Mouse (Mus musculus): ENCODE results near the gene Mapk7.
A peak's percentile ranks its signal among the peaks of the same experiment; 100 is the strongest.

Mapk7 gene

DNA sequence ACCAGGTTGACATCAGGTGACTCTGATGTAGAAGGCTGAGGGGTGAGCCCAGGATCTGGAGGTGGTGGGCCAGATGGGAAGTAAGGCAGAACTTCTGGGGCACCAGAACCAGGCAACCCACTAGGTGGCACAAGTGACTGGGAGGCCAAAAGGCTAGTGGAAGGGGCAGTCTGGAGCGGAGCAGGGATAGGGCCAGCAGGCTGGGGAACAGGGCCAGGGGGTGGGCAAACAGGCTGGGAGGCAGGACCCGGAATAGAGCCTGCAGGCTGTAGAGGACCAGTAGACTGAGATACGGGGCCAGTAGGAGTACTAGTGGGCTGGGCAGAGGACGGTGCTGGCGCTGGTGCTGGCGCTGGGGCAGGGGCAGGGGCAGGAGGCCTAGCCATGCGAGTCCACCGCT, 4.3 kb downstream of the Mapk7 start:
- DNase-seq = no peak

GRCm38 (mm10) chr11:61489085-61489484, 5.1 kb downstream of the Mapk7 start:
- no peak for DNase-seq

DNA sequence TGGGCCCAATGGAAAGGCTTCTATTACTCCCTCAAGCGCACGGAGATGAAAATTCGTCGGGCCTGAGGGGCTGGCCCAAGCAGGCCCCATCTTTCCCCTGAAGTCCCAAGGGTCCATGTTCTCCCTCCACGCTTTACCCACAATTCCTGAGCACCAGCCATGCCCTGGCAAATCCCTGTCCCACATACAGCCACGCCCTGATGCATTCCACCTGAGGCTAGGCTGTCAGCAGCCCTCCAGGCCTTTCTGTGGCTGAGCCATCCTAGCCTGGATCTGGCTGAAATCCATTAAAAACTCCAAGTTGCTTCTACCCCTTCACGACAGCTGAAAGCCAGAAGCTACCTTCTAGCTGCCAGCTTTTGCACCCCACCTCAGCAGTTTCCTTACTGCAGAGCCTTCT, 6.3 kb downstream of the Mapk7 start:
- no peak for DNase-seq

DNA sequence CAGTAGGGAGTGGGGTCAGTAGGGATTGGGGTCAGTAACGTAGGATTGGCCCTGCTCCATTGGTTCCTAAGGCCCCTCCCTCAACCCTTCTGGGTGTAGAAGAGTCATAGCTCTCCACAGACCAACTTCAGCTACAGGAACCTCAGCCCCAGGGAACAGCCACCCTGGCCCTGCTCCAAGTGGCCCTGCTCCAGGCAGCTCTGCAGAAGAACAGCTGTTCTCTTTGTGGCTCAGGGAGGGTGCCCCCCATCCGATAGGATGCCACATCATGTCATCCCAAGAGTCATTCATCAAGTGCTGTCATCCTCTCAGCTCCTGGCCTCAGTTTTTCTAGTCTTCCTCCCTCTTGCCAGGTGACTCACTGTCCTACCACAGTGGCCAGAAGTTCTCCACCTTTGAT, 6.8 kb downstream of the Mapk7 start:
- peak; percentile 25 for DNase-seq

GRCm38 (mm10) chr11:61486458-61487219, 7.6 kb downstream of the Mapk7 start:
- DNase-seq = no peak

GRCm38 (mm10) chr11:61485541-61486457, 8.4 kb downstream of the Mapk7 start:
- DNase-seq = no peak

DNA sequence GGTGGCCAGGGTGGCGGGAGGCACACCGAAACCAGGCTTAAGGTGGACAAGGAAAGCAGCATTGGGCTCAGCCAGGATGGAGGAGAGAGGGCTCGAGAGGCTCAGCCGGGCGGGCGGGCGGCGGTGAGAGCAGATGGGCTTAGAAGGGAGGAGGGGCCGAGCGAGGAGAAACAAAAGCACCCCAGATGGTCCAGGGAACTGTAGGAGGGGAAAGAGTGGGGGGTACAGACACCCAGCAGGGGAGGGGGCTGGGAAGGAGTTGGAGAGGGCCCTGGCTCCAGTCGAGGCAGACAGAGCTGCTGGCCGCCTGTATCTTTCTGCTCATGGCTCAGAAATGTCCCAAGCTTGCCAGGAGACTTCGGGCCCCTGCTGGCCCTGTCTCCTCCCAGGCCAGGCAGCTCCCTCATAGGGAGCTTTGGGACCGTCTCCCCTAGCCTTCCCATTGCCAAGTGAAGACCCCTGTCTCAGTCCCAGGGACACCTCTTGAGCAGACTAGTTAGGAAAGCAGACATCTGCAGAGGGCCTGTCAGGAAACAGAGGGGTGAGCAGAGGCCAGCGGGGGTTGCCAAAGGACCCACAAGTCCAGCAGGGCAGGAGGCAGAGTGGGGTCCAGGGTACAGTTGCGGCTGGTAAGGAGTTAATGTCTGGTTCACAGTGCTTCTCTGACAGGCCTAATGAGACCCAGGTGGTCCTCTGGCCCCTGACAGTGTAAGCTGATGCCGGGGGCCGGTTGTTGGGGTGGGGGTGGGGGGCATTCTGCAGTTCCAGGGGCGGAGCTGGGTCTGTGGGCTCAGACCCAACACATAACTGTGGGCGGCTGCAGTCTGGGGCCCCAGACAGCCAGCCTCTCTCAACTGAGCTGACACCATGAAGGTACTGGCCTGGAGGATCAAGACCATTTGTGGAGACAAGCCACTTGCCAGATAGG, 9.3 kb downstream of the Mapk7 start, which contains the start of gene Mfap4:
TSS of gene Mfap4 (plus strand) at position 819 of the 928 bp plus-strand sequence.
- DNase-seq = no peak

DNA sequence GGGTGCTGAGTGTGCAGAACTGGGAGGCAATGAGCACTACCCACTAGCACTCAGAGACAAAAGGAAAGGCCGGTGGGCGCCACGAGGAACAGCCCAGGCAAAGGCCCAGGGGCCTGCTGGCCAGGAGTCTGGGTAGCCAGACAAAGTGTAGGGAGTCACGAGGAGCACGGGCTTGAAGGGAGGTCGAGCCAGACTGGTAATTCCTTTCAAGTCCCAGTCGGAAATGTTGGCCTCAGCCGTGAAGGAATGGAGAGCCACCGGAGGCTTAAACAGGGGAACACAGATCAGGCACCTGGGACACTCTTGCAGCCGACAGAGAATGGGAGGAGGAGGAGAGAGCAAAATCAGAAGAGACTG, 10.0 kb downstream of the Mapk7 start:
- no peak for DNase-seq

- no peak for DNase-seq
Measured at GRCm38 (mm10) chr11:61483226-61483845, 10.9 kb downstream of the Mapk7 start.

DNA sequence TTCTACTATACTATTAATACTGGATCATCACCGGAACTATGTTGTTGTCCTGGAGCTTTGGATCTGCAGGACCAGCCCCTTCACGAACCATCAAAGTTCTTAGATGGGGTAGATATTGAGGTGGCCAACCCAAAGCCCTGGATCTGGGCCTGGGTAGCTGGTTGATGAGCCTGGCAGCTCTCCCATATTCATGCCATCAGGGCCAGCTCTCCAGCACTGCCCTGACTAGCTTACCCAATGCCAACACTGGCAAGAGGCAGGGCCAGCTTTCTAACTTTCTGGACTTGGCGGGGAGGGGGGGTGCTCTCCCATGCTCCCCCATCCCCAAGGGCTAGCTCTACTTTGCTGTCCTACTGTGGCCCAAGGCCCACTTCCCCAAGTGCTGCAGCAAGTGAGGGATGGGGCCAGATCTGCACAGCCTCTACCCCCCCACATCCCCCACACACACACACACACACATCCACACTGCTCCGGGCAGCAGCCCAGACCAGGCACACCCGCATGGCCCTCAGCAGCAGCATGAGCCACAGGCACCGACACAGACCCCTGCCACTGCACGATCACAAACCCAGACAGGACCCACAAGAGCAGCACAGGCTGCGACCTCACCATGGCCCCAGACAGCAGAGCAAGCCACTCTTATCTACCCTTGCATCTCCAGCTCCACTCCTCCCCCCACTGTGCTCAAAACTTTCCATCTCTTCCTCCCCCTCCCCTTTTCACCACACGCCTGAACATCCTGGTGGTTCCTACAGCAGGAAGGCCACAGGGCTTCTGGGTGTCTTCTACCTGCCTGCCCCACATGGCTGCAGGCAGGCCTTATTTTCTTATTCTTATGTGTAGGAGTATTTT, 12.7 kb downstream of the Mapk7 start:
- DNase-seq = no peak

- no peak for DNase-seq
Measured at GRCm38 (mm10) chr11:61478788-61479187, 15.4 kb downstream of the Mapk7 start.

GRCm38 (mm10) chr11:61477566-61478508, 16.4 kb downstream of the Mapk7 start:
- no peak for DNase-seq

- DNase-seq = peak; percentile 51
Measured at GRCm38 (mm10) chr11:61476786-61477382, 17.3 kb downstream of the Mapk7 start.

DNA sequence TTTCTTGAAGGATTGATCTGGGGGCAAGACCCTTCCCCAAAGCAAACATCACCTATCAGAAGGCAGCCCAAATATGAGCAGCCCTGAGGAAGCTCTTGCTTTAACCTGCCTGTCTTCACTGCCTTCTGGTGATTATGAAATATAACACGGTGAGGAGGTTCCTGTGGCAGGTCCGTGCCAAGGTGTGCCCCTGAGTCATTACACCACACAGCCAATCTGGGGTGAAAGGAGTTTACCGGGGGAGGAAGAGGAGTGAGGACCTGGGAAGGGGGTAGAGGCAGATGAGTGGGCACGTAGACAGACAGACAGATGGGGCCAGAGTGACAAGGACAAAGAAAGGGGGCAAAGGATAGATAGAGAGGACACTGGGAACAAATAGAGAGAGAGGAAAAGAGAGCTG, 20.6 kb downstream of the Mapk7 start:
- no peak for DNase-seq

GRCm38 (mm10) chr11:61470880-61471279, 23.3 kb downstream of the Mapk7 start:
- no peak for DNase-seq

- DNase-seq = no peak
Measured at GRCm38 (mm10) chr11:61469317-61469917, 24.8 kb downstream of the Mapk7 start.

GRCm38 (mm10) chr11:61468534-61468933, 25.7 kb downstream of the Mapk7 start:
- DNase-seq = no peak

GRCm38 (mm10) chr11:61465422-61465821, 28.8 kb downstream of the Mapk7 start:
- no peak for DNase-seq

GRCm38 (mm10) chr11:61464071-61464470, 30.1 kb downstream of the Mapk7 start:
- no peak for DNase-seq
